Mouse (Mus musculus) heart, adult 8-10 months (tissue): ENCODE measurements around the gene Cmah. TPM values are rescaled to one million over a fixed set of nuclear protein-coding genes. Genes with fewer than 3 reads are reported as not detected.

Experiments
- DNase-seq: peaks from one replicate; pipeline ENCODE4 v3.0.0; 2022; ENCODE audit warnings: low spot score
- total RNA-seq, 4 experiments: library from RNA; stranded (reverse); gene quantifications; 2 replicates each; pipeline ENCODE4 v1.2.4; 2022

Gene Cmah
- total RNA-seq, 4 experiments from 2014 or later, result 2.6 to 4.1 (median 3.3) TPM

- DNase-seq, result no peak
These were observed 186.5 kb downstream of the Cmah start for GRCm38 (mm10) chr13:24513717-24514116.

- no peak for DNase-seq
These were observed 188.0 kb downstream of the Cmah start for GRCm38 (mm10) chr13:24515101-24515675.

- no peak for DNase-seq
These were observed 190.6 kb downstream of the Cmah start for GRCm38 (mm10) chr13:24517757-24518156.

GRCm38 (mm10) chr13:24518887-24519286, 191.7 kb downstream of the Cmah start:
- DNase-seq, result peak; percentile 54

- no peak for DNase-seq
These were observed 192.9 kb downstream of the Cmah start for GRCm38 (mm10) chr13:24519976-24520647.

GRCm38 (mm10) chr13:24520796-24521195, 193.6 kb downstream of the Cmah start:
- no peak for DNase-seq

GRCm38 (mm10) chr13:24521446-24522342, 194.5 kb downstream of the Cmah start:
- no peak for DNase-seq

- DNase-seq, result no peak
These were observed 195.2 kb downstream of the Cmah start for GRCm38 (mm10) chr13:24522343-24522837.

- no peak for DNase-seq
These were observed 196.5 kb downstream of the Cmah start for GRCm38 (mm10) chr13:24523587-24524221.

GRCm38 (mm10) chr13:24524468-24524867, 197.3 kb downstream of the Cmah start:
- DNase-seq, result no peak

- no peak for DNase-seq
These were observed 198.3 kb downstream of the Cmah start for GRCm38 (mm10) chr13:24525551-24525950.

- no peak for DNase-seq
These were observed 199.7 kb downstream of the Cmah start for GRCm38 (mm10) chr13:24526916-24527315.

Other genes starting within 250 kb of the Cmah start
- gene Carmil1, start 46.6 kb upstream of the Cmah start, total RNA-seq, result 1 to 10 TPM; 5.1 to 9.4 (median 7.1) TPM